In the genomic region with DNA sequence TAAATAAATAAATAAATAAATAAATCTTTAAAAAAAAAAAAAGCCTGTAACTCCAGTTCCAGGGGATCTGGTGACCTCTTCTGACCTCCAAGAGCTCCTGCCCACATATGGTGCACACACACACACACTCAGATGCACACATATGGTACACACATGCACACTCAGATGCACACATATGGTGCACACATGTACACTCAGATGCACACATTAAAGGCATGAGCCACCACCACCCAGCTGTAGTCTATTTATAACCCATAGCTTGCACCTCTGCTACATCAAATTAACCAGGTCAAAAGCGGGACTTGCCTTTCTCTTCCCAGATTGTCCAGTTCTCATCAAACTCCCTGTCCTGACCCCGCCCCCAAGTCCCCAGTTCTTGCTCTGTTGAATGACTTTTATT, we compare ENCODE assay signal across 23 mouse cellular contexts. TPM values are rescaled to one million over a fixed set of nuclear protein-coding genes. Genes with fewer than 3 reads are reported as not detected.
DNase-seq lines count a peak whose midpoint lies in the region; ATAC-seq and TF ChIP-seq lines count a peak whose summit lies in the region.
"Had no signal": no experiment of that assay in that cellular context is flagged by ENCODE, and none has a peak within 500 bp of the region (broad histone marks: within the 10 kb centered on the region; RNA-seq: fewer than 3 reads in every experiment).

No protein-coding gene starts in this region.

- H3K36me3 ChIP-seq in neural tube, embryonic 15.5 days = no peaks in the 10 kb centered on the region
- no peaks in the 10 kb centered on the region for H3K36me3 ChIP-seq in limb, embryonic 14.5 days (ENCODE audit: control insufficient read depth, insufficient read depth, low read length)
- H3K36me3 ChIP-seq: embryonic facial prominence, embryonic 15.5 days; forebrain, embryonic 10.5 days; heart, embryonic 10.5 days; heart, embryonic 15.5 days; hindbrain, embryonic 15.5 days had no signal

- DNase-seq in embryo, embryonic 10.5 days (ENCODE audit: low spot score) = peak; percentile 55
- DNase-seq in embryo, embryonic 9.5 days (ENCODE audit: extremely low spot score) = no peak
- DNase-seq in neural tube, embryonic 10.5 days (ENCODE audit: extremely low spot score, low spot score) = peak; percentile 26
- DNase-seq in forelimb bud, embryonic 11.5 days (ENCODE audit: low read depth, low spot score) = peak; percentile 68
- no peak for DNase-seq in limb, embryonic 14.5 days (ENCODE audit: low spot score)
- no peak for DNase-seq in kidney, adult 8-10 months
- DNase-seq: adrenal gland, postnatal 10 days; cerebellum, adult 11-12 months; cerebellum, adult 9-10 months; cerebellum, postnatal 36 days; gastrocnemius, postnatal 10 days; heart, postnatal 14 days; kidney, adult 11 months had no signal

- no peak overlapping the region for H3K9ac ChIP-seq in neural tube, embryonic 15.5 days (replicated peaks)
- H3K9ac ChIP-seq in limb, embryonic 14.5 days (ENCODE audit: low read depth, low read length, severe bottlenecking) = no peak overlapping the region
- H3K9ac ChIP-seq: embryonic facial prominence, embryonic 15.5 days; heart, embryonic 15.5 days; hindbrain, embryonic 15.5 days had no signal

- peaks cover 11% of the 10 kb centered on the region for H3K27me3 ChIP-seq in neural tube, embryonic 15.5 days (replicated peaks)
- no peaks in the 10 kb centered on the region; the same call in 1 of the 2 replicates for H3K27me3 ChIP-seq in limb, embryonic 14.5 days (ENCODE audit: control insufficient read depth, insufficient read depth, low read length)
- H3K27me3 ChIP-seq: CH12.LX; heart, embryonic 15.5 days had no signal

- H3K4me1 ChIP-seq in neural tube, embryonic 15.5 days = peaks cover 13% of the 10 kb centered on the region
- peaks cover 8% of the 10 kb centered on the region; the same call in 1 of the 2 replicates for H3K4me1 ChIP-seq in limb, embryonic 14.5 days (ENCODE audit: control insufficient read depth, insufficient read depth, low read length)

- ATAC-seq in neural tube, embryonic 15.5 days (ENCODE audit: low FRiP score) = no peak
- peak; percentile 45; the same call in 1 of the 2 replicates for ATAC-seq in limb, embryonic 14.5 days (ENCODE audit: low FRiP score, low read depth)
- no peak for ATAC-seq in megakaryocyte-erythroid progenitor cell, adult 5-6 weeks (replicated peaks; ENCODE audit: low FRiP score, low TSS enrichment, poor library complexity, severe bottlenecking)
- ATAC-seq: forebrain, embryonic 14.5 days had no signal

- no peak for TF ChIP-seq POLR2A in limb, embryonic 14.5 days (IDR thresholded peaks at IDR 0.05; ENCODE audit: borderline replicate concordance, extremely low read depth, insufficient read depth, insufficient read length)

- no peak overlapping the region for H3K4me2 ChIP-seq in neural tube, embryonic 15.5 days
- H3K4me2 ChIP-seq in limb, embryonic 14.5 days (replicated peaks; ENCODE audit: low read depth, low read length, severe bottlenecking) = no peak overlapping the region
- H3K4me2 ChIP-seq: embryonic facial prominence, embryonic 15.5 days; heart, embryonic 15.5 days; hindbrain, embryonic 15.5 days had no signal

- H3K4me3 ChIP-seq in neural tube, embryonic 15.5 days (replicated peaks) = no peak overlapping the region
- no peak overlapping the region for H3K4me3 ChIP-seq in limb, embryonic 14.5 days (replicated peaks; ENCODE audit: low read length)
- H3K4me3 ChIP-seq: embryonic facial prominence, embryonic 15.5 days; erythroblast, embryonic 14.5 days; forebrain, embryonic 10.5 days; heart, embryonic 10.5 days; heart, embryonic 15.5 days; hindbrain, embryonic 15.5 days had no signal

- 90% methylated on average over 2 of the region's 2 CpGs for WGBS in neural tube, embryonic 15.5 days
- 52% methylated on average over 2 of the region's 2 CpGs for WGBS in limb, embryonic 14.5 days

- no peak overlapping the region for H3K27ac ChIP-seq in neural tube, embryonic 15.5 days (replicated peaks)
- H3K27ac ChIP-seq in limb, embryonic 14.5 days (replicated peaks; ENCODE audit: low read depth, low read length) = no peak overlapping the region
- H3K27ac ChIP-seq: embryonic facial prominence, embryonic 15.5 days; forebrain, embryonic 10.5 days; heart, embryonic 10.5 days; heart, embryonic 15.5 days; hindbrain, embryonic 15.5 days had no signal

- no peaks in the 10 kb centered on the region; the same call in 1 of the 2 replicates for H3K9me3 ChIP-seq in neural tube, embryonic 15.5 days (replicated peaks)
- no peaks in the 10 kb centered on the region for H3K9me3 ChIP-seq in limb, embryonic 14.5 days (ENCODE audit: control insufficient read depth, low read length)
- H3K9me3 ChIP-seq: embryonic facial prominence, embryonic 15.5 days; forebrain, embryonic 10.5 days; heart, embryonic 10.5 days; heart, embryonic 15.5 days; hindbrain, embryonic 15.5 days had no signal

RNA-seq across cellular contexts. Expression of a gene that starts 3.4 kb away (rescaled TPM):
- 6.2 and 7.9 TPM in 2 replicates for polyA plus RNA-seq in neural tube, embryonic 15.5 days (2015; fragmentation: Nextera tagmentation; extraction: Ambion mirVana)
- polyA plus RNA-seq in limb, embryonic 14.5 days (2012; rRNA removed) = 7.4 and 11.1 TPM in 2 replicates
- polyA plus RNA-seq in limb, embryonic 14.5 days (2014; fragmentation: Nextera tagmentation; extraction: Ambion mirVana) = 4.5 and 5.6 TPM in 2 replicates
- 8.8 and 12.9 TPM in 2 replicates for total RNA-seq in megakaryocyte-erythroid progenitor cell, adult 5-6 weeks (2014; fragmentation: Nextera tagmentation)
- total RNA-seq in megakaryocyte-erythroid progenitor cell, adult 5-6 weeks (2017) = 8.2 and 10.6 TPM in 2 replicates

RNA-seq across cellular contexts. Expression of a gene that starts 5.7 kb away (rescaled TPM):
- polyA plus RNA-seq in neural tube, embryonic 15.5 days (2015; fragmentation: Nextera tagmentation; extraction: Ambion mirVana) = 236 and 303 TPM in 2 replicates
- polyA plus RNA-seq in limb, embryonic 14.5 days (2012; rRNA removed) = 167 and 216 TPM in 2 replicates
- polyA plus RNA-seq in limb, embryonic 14.5 days (2014; fragmentation: Nextera tagmentation; extraction: Ambion mirVana) = 228 and 265 TPM in 2 replicates
- total RNA-seq in megakaryocyte-erythroid progenitor cell, adult 5-6 weeks (2014; fragmentation: Nextera tagmentation) = 504 and 507 TPM in 2 replicates
- total RNA-seq in megakaryocyte-erythroid progenitor cell, adult 5-6 weeks (2017) = 266 and 434 TPM in 2 replicates

RNA-seq across cellular contexts. Expression of a gene that starts 10.4 kb away (rescaled TPM):
- 40.7 and 60.5 TPM in 2 replicates for polyA plus RNA-seq in neural tube, embryonic 15.5 days (2015; fragmentation: Nextera tagmentation; extraction: Ambion mirVana)
- 385 and 418 TPM in 2 replicates for polyA plus RNA-seq in limb, embryonic 14.5 days (2012; rRNA removed)
- 251 and 273 TPM in 2 replicates for polyA plus RNA-seq in limb, embryonic 14.5 days (2014; fragmentation: Nextera tagmentation; extraction: Ambion mirVana)
- total RNA-seq in megakaryocyte-erythroid progenitor cell, adult 5-6 weeks (2014; fragmentation: Nextera tagmentation) = 39.2 and 44.9 TPM in 2 replicates
- 23.4 and 37.2 TPM in 2 replicates for total RNA-seq in megakaryocyte-erythroid progenitor cell, adult 5-6 weeks (2017)

RNA-seq across cellular contexts. Expression of a gene that starts 42.9 kb away (rescaled TPM):
- 31.8 and 33.7 TPM in 2 replicates for polyA plus RNA-seq in neural tube, embryonic 15.5 days (2015; fragmentation: Nextera tagmentation; extraction: Ambion mirVana)
- polyA plus RNA-seq in limb, embryonic 14.5 days (2012; rRNA removed) = 45.7 and 55.7 TPM in 2 replicates
- polyA plus RNA-seq in limb, embryonic 14.5 days (2014; fragmentation: Nextera tagmentation; extraction: Ambion mirVana) = 40.7 and 40.9 TPM in 2 replicates
- 38.4 and 38.6 TPM in 2 replicates for total RNA-seq in megakaryocyte-erythroid progenitor cell, adult 5-6 weeks (2014; fragmentation: Nextera tagmentation)
- 13.0 and 19.9 TPM in 2 replicates for total RNA-seq in megakaryocyte-erythroid progenitor cell, adult 5-6 weeks (2017)

RNA-seq across cellular contexts. Expression of a gene that starts 54.9 kb away (rescaled TPM):
- 32.3 and 44.0 TPM in 2 replicates for polyA plus RNA-seq in neural tube, embryonic 15.5 days (2015; fragmentation: Nextera tagmentation; extraction: Ambion mirVana)
- 1.7 TPM in 2 replicates for polyA plus RNA-seq in limb, embryonic 14.5 days (2012; rRNA removed)
- polyA plus RNA-seq in limb, embryonic 14.5 days (2014; fragmentation: Nextera tagmentation; extraction: Ambion mirVana) = 1.4 and 2.1 TPM in 2 replicates
- total RNA-seq in megakaryocyte-erythroid progenitor cell, adult 5-6 weeks (2014; fragmentation: Nextera tagmentation) = 0.50 and 3.5 TPM in 2 replicates
- total RNA-seq in megakaryocyte-erythroid progenitor cell, adult 5-6 weeks (2017) = 0.80 and 2.0 TPM in 2 replicates
- total RNA-seq: heart, postnatal 14 days had no signal
- polyA plus RNA-seq: erythroblast, embryonic 14.5 days had no signal

Comparison
In these comparisons a context has a peak if more than half of its experiments do, and no peak if none do; other contexts are left out.
1. DNase-seq: peak in embryo, embryonic 10.5 days (single experiment), neural tube, embryonic 10.5 days (single experiment) and forelimb bud, embryonic 11.5 days (single experiment); none in embryo, embryonic 9.5 days (single experiment), limb, embryonic 14.5 days (single experiment) and kidney, adult 8-10 months (0 of 2).